Mouse (Mus musculus) stomach, embryonic 16.5 days (tissue): Measurements from ENCODE around the gene Ikzf4. TPM values are rescaled to one million over a fixed set of nuclear protein-coding genes. Genes with fewer than 3 reads are reported as not detected.
A peak's percentile ranks its signal among the peaks of the same experiment; 100 is the strongest.

Source experiments
- ATAC-seq: fragments of 200-750 bp; cut with Nextera tagmentation; 2 replicates; pipeline ENCODE4 v1.8.0; 2017; ENCODE audit warnings: moderate number of reproducible peaks, moderate TSS enrichment; ENCODE audit not compliant: insufficient read depth, low FRiP score
- H3K27ac ChIP-seq: fragments of 300-500 bp; sonication (generic); 2 replicates; pipeline ENCODE4 v1.5.1; 2014; ENCODE audit warnings: low read length
- H3K27me3 ChIP-seq: fragments of 300-500 bp; sonication (generic); 2 replicates; pipeline ENCODE4 v1.6.1; 2014; ENCODE audit warnings: low read length, control low read depth, mixed read lengths; ENCODE audit not compliant: control insufficient read depth, insufficient read depth
- H3K36me3 ChIP-seq: fragments of 300-500 bp; sonication (generic); 2 replicates; pipeline ENCODE4 v1.6.1; 2014; ENCODE audit warnings: low read length; ENCODE audit not compliant: control insufficient read depth, insufficient read depth
- H3K4me1 ChIP-seq: fragments of 300-500 bp; sonication (generic); 2 replicates; pipeline ENCODE4 v1.6.1; 2014; ENCODE audit warnings: low read length, control low read depth, mixed read lengths; ENCODE audit not compliant: control insufficient read depth, insufficient read depth
- H3K4me2 ChIP-seq: fragments of 300-500 bp; sonication (generic); 2 replicates; pipeline ENCODE4 v1.6.1; 2014; ENCODE audit warnings: low read depth, low read length, mixed read lengths
- H3K4me3 ChIP-seq: fragments of 300-500 bp; sonication (generic); replicated peaks from 2 replicates; pipeline ENCODE4 v1.5.1; 2014; ENCODE audit warnings: mild to moderate bottlenecking, low read length
- H3K9ac ChIP-seq: fragments of 300-500 bp; sonication (generic); 2 replicates; pipeline ENCODE4 v1.6.1; 2014; ENCODE audit warnings: low read length
- H3K9me3 ChIP-seq: fragments of 300-500 bp; sonication (generic); replicated peaks from 2 replicates; pipeline ENCODE4 v1.6.1; 2016; ENCODE audit warnings: low read length, control low read depth; ENCODE audit not compliant: control insufficient read depth
- WGBS: fragments of 180-500 bp; shearing (Covaris S2); extraction: QIAGEN DNeasy Blood & Tissue Kit; methylation state at CpG from one replicate; pipeline ENCODE4 v1.1.7; 2014; 5-methylcytosine and 5-hydroxymethylcytosine counted together
- polyA plus RNA-seq: library from polyadenylated mRNA; unstranded; fragments of >200 nt; fragmentation: Nextera tagmentation; extraction: Ambion mirVana; gene quantifications from 2 replicates; pipeline ENCODE4 v1.2.1, GENCODE M21; 2015

Ikzf4 gene
- polyA plus RNA-seq, 1 experiment from 2014 or later = 2.5 TPM

GRCm38 (mm10) chr10:128664808-128665207 is 19.0 kb upstream of the Ikzf4 start:
- Histone ChIP-seq H3K9me3 (no peaks in the 10 kb centered on the region), H3K36me3 (no peaks in the 10 kb centered on the region), H3K4me3 (no peak overlapping the region), H3K27me3 (no peaks in the 10 kb centered on the region), H3K27ac (no peak overlapping the region), H3K4me2 (no peak overlapping the region), H3K9ac (no peak overlapping the region), H3K4me1 (no peaks in the 10 kb centered on the region)
- ATAC-seq = no peak
- WGBS = 72% methylated on average over 3 of the region's 3 CpGs

DNA sequence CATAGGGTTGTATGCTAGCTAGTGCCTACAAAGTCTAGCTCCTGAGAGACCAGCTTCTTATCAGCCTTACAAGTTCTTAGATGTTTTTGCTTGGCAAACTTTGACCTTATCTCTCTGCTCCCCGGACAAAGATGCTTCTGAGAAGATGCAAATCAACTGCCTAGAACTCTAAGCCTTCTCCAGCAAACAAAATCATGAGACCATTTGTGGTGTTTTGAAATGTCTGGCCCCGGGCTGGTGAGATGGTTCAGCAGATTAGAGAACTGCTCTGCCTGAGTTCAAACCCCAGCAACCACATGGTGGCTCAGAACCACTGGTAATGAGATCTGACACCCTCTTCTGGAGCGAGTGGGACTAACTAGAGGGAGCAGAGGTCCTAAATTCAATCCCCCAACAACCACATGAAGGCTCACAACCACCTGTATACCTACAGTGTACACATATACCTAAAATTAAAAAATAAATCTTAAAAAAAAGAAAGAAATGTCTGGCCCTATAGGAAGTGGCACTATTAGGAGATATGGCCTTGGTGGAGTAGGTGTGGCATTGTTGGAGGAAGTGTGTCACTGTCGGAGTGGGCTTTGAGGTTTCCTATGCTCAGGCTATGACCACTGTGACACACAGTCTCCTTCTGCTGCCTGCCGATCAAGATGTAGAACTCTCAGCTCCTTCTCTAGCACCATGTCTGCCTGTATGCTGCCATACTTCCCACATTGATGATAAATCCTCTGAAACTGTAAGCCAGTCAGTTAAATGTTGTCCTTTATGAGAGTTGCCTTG is 17.8 kb upstream of the Ikzf4 start:
- Histone ChIP-seq H3K4me2 (no peak overlapping the region), H3K36me3 (no peaks in the 10 kb centered on the region), H3K27me3 (no peaks in the 10 kb centered on the region), H3K9ac (no peak overlapping the region), H3K27ac (no peak overlapping the region), H3K4me3 (no peak overlapping the region), H3K4me1 (no peaks in the 10 kb centered on the region), H3K9me3 (no peaks in the 10 kb centered on the region)
- WGBS = 53% methylated on average over 5 of the region's 5 CpGs
- ATAC-seq = no peak

- H3K4me1 ChIP-seq = no peaks in the 10 kb centered on the region
- H3K9ac ChIP-seq = no peak overlapping the region
- no peaks in the 10 kb centered on the region for H3K27me3 ChIP-seq
- no peak overlapping the region for H3K27ac ChIP-seq
- no peak overlapping the region for H3K4me3 ChIP-seq
- no peak overlapping the region for H3K4me2 ChIP-seq
- no peak for ATAC-seq
- no peaks in the 10 kb centered on the region for H3K36me3 ChIP-seq
- H3K9me3 ChIP-seq = no peaks in the 10 kb centered on the region
These were observed 16.7 kb upstream of the Ikzf4 start for GRCm38 (mm10) chr10:128662465-128662864.

DNA sequence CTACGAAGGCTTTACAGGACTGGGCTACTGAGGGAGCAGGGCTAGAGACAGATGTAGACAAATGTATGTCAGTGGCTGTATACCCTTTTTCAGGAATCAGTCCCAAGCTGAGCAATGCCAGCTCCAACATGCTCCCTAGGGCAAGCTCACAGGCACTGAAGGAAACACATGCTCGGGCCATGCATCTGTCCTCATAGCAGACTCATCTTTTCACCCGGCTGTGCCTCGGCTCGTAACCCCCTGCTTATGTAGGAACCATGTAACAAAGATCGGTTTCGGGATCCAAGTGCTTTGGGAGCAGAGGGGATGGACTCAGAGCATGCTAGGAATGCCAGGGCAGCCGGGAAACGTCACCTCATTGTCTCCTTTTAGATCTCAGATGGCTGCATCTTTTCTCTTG is 13.7 kb upstream of the Ikzf4 start:
- no peak overlapping the region for H3K9ac ChIP-seq
- H3K4me1 ChIP-seq = no peaks in the 10 kb centered on the region
- H3K4me2 ChIP-seq = no peak overlapping the region
- H3K36me3 ChIP-seq = no peaks in the 10 kb centered on the region
- 48% methylated on average over 9 of the region's 9 CpGs for WGBS
- H3K27ac ChIP-seq = no peak overlapping the region
- no peaks in the 10 kb centered on the region for H3K27me3 ChIP-seq
- H3K4me3 ChIP-seq = no peak overlapping the region
- H3K9me3 ChIP-seq = no peaks in the 10 kb centered on the region
- no peak for ATAC-seq

DNA sequence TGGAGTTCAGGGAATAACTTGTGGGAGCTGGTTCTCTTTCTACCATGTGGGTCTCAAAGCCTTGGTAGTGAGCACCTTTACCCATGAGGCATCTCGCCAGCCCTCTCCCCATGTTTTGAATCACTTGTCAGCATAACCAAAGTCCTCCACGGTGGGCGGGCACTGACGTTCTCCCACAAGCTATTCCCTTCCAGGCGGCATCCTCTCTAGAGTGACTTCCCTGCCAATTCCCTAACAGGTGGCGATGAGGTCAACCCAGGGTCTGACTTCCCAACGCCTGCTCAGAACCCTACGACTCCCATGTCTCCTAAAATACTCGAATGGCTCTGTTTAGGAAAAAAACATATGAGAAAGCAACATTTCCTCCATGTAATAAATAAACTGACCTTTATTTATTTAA is 12.1 kb upstream of the Ikzf4 start:
- no peak overlapping the region for H3K27ac ChIP-seq

DNA sequence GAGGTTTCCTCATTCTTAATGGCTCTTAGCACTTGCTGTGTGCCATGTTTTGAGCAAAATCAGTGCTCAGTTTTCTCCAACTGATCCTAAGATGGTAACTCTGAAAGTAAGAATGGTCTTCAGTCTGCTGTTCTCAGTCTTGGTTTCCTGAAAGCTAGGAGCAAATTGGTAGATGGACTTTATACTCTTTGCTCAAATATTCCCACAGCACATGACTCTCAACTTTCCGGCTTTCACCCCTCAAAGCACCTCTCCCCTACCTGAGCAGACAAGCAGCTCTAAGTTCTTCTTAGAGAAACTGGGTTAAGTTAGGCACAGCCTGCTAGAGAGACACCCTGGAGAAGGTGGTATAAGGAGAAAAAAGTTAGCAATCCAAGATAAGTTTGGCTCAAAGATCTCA is 10.9 kb upstream of the Ikzf4 start:
- Histone ChIP-seq H3K36me3 (no peaks in the 10 kb centered on the region), H3K9me3 (no peaks in the 10 kb centered on the region), H3K4me3 (no peak overlapping the region), H3K27me3 (no peaks in the 10 kb centered on the region), H3K4me2 (no peak overlapping the region), H3K9ac (no peak overlapping the region), H3K4me1 (no peaks in the 10 kb centered on the region), H3K27ac (no peak overlapping the region)
- WGBS = 79% methylated on average over 1 of the region's 1 CpGs
- ATAC-seq = no peak

More for the DNA sequence above, 12.1 kb upstream of the Ikzf4 start:
- no peak overlapping the region for H3K4me3 ChIP-seq
- WGBS = 58% methylated on average over 9 of the region's 9 CpGs
- no peak overlapping the region for H3K9ac ChIP-seq
- no peaks in the 10 kb centered on the region for H3K9me3 ChIP-seq
- no peak overlapping the region for H3K4me2 ChIP-seq
- no peak for ATAC-seq
- H3K27me3 ChIP-seq = no peaks in the 10 kb centered on the region
- no peaks in the 10 kb centered on the region for H3K4me1 ChIP-seq
- no peaks in the 10 kb centered on the region for H3K36me3 ChIP-seq

DNA sequence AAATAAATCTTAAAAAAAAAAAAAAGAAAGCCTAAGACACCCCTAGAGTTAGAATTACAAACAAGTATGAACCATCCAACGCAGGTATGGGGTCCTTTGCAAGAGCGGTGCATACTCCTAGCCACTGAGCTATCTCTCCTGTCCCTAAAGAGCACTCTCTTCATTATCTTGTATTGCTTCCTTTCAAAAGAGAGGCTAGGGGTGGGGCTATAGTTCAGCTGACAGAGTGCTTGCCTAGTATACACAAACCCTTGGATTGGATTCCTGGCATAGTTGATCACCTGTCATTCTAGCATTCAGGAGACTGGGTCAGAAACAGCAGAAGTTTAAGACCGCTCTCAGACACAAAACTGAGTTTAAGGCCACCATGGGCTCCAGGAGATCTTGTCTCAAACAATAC is 9.5 kb upstream of the Ikzf4 start:
- 33% methylated on average over 3 of the region's 3 CpGs for WGBS

DNA sequence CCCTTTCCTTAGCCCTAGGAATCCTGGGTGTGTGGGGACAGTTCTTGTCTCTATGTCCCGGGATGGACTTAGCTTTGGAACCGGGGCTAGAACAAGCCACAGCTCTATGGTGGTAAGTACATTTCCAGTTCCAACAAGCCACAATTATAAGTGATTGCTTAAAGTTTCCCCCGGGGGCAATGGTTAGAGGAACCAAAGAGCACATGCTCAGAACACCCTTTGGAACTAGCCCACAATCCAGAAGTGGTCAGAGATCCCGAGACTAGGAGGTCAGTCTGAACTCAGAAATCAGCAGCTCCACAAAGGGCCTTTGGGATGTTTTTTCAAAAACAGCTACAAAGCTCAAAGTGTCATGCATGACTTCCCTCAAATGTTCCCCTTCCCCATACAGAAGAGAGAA is 8.1 kb upstream of the Ikzf4 start:
- H3K4me3 ChIP-seq = no peak overlapping the region
- WGBS = 76% methylated on average over 4 of the region's 4 CpGs
- H3K4me2 ChIP-seq = no peak overlapping the region
- H3K4me1 ChIP-seq = no peaks in the 10 kb centered on the region
- no peak overlapping the region for H3K27ac ChIP-seq
- H3K9me3 ChIP-seq = no peaks in the 10 kb centered on the region
- ATAC-seq = no peak
- H3K9ac ChIP-seq = no peak overlapping the region
- no peaks in the 10 kb centered on the region for H3K27me3 ChIP-seq
- H3K36me3 ChIP-seq = no peaks in the 10 kb centered on the region

More for the DNA sequence above, 9.5 kb upstream of the Ikzf4 start:
- Histone ChIP-seq H3K4me3 (no peak overlapping the region), H3K27me3 (no peaks in the 10 kb centered on the region), H3K4me1 (no peaks in the 10 kb centered on the region), H3K9ac (no peak overlapping the region), H3K36me3 (no peaks in the 10 kb centered on the region), H3K9me3 (no peaks in the 10 kb centered on the region), H3K27ac (no peak overlapping the region), H3K4me2 (no peak overlapping the region)
- ATAC-seq = no peak

DNA sequence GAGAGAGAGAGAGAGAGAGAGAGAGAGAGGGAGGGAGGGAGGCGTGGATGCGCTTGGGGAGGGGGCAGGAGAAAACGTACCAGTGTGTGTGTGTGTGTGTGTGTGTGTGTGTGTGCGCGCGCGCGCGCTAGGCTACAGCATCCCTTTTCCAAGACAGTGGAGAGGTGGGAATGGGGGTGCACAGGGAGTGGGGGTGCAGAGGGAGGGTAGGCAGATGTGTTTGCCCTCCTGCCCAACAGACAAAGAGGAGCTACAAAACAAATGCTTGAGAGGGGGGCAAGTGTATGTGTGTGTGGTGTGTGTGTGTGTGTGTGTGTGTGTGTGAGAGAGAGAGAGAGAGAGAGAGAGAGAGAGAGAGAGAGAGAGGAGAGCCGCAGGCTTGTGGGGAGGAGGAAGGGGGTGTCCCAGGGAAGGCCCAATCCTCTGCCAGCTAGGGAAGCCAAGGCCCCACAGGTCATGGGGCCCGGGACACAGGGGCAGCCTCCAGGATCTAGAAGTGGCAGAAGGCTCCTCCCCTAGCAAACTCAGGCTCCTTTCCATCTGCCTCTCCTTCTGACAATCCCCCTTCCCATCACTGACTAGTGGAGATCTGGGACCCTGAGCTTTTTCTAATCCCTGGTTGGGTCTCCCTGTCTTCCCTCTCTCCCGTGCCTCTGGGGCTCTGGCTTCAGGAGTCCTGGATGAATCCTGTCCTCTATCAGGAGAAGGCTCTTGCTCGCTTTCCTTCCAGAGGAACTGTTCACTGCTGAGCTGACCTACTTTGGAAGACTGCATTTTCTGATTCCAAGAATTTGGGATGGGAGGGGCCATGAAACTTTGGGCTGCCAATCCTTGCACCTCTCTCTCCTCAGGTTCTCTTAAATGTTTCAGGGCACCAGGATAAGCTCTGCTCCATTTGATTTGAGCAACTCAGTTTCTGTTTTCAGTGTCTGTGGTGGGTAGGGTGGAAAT is 623 bp upstream of the Ikzf4 start:
- Histone ChIP-seq H3K27me3 (no peaks in the 10 kb centered on the region), H3K4me2 (peak overlapping the region; percentile 74), H3K9ac (peak overlapping the region; percentile 71), H3K4me3 (peak overlapping the region; percentile 58; the same call in 1 of the 2 replicates), H3K36me3 (no peaks in the 10 kb centered on the region), H3K27ac (peak overlapping the region; percentile 70), H3K9me3 (no peaks in the 10 kb centered on the region), H3K4me1 (peaks cover 7% of the 10 kb centered on the region; the same call in 1 of the 2 replicates)
- ATAC-seq = peak; percentile 67; the same call in 1 of the 2 replicates
- 6% methylated on average over 12 of the region's 13 CpGs for WGBS
